Comparison of ENCODE assay signal across 8 mouse cellular contexts in genomic region chr10:45537334-45537733, GRCm38 (mm10). TPM values are rescaled to one million over a fixed set of nuclear protein-coding genes. Genes with fewer than 3 reads are reported as not detected.
A peak's percentile ranks its signal among the peaks of the same experiment; 100 is the strongest.
DNase-seq lines count a peak whose midpoint lies in the region; TF ChIP-seq lines count a peak whose summit lies in the region.
"Not testable (repeated sequence)": the region's sequence is repeated elsewhere in the genome, so short reads cannot be mapped to it uniquely, and the experiment has no call there.
"Had no signal": no experiment of that assay in that cellular context is flagged by ENCODE, and none has a peak within 500 bp of the region (broad histone marks: within the 10 kb centered on the region; RNA-seq: fewer than 3 reads in every experiment).

No protein-coding gene starts in this region.

- in situ Hi-C loops in ES-E14 (cut with MboI; ENCODE audit: low sequenced_read_pairs in 2 of 2, unreplicated experiment in 2 of 2) = not testable (repeated sequence)

- DNase-seq in ES-CJ7 (ENCODE audit: low read depth, low spot score) (peak; percentile 21), R1 (ENCODE audit: low read depth, low spot score) (peak; percentile 64), ZHBTc4 (ENCODE audit: low read depth, low spot score) (peak; percentile 37)
- not testable (repeated sequence) for DNase-seq in ES-E14 (ENCODE audit: low read depth, low spot score)

- not testable (repeated sequence) for H3K36me3 ChIP-seq in E14TG2a.4 (ENCODE audit: insufficient read depth, low read length); ES-E14 (ENCODE audit: control insufficient read depth, insufficient read depth, low read length, poor library complexity, severe bottlenecking)

- not testable (repeated sequence) for H3K27me3 ChIP-seq in E14TG2a.4 (ENCODE audit: insufficient read depth, low read length)

- not testable (repeated sequence) for TF ChIP-seq CTCF in E14TG2a.4 (conservative IDR thresholded peaks at IDR 0.05; ENCODE audit: low read length)

- not testable (repeated sequence) for H3K27ac ChIP-seq in ES-E14 (ENCODE audit: insufficient read depth, low read depth, low read length, poor library complexity, severe bottlenecking)

- 0 out of 2 replicates have a peak overlapping the region, but pooled peaks have one; percentile 24 for H3K9ac ChIP-seq in ES-E14 (ENCODE audit: insufficient read depth, low read depth, low read length, poor library complexity, severe bottlenecking)

- not testable (repeated sequence) for H3K4me1 ChIP-seq in E14TG2a.4 (replicated peaks; ENCODE audit: low read depth, low read length); ES-E14 (ENCODE audit: control insufficient read depth in 2 of 2, insufficient read depth in 2 of 2, low read length in 2 of 2, poor library complexity in 1 of 2)

- H3K9me3 ChIP-seq in E14TG2a.4 (ENCODE audit: low read length) = peaks cover 14% of the 10 kb centered on the region
- H3K9me3 ChIP-seq in ES-E14 (ENCODE audit: control insufficient read depth, insufficient read depth, low read depth, low read length) = not testable (repeated sequence)

- H3K4me3 ChIP-seq in E14TG2a.4 (replicated peaks; ENCODE audit: low read length) (peak overlapping the region; percentile 60), ES-E14 (ENCODE audit: insufficient read depth in 1 of 2, low read depth in 1 of 2, low read length in 2 of 2, poor library complexity in 1 of 2, severe bottlenecking in 1 of 2) (peak overlapping the region; percentile 17 to 31; a peak in 3 of 4 replicates)

TF ChIP-seq in ES-E14, 5 proteins besides CTCF, POLR2A, EP300 and RAD21:
- peak; percentile 87 for TF ChIP-seq MAFK (IDR thresholded peaks at IDR 0.05; ENCODE audit: insufficient read depth, low read depth, low read length)

RNA-seq across cellular contexts. Expression of gene Hace1, which starts 40.3 kb away (rescaled TPM):
- 14.5 and 16.9 TPM in 2 replicates for total RNA-seq in ES-E14 (2012; rRNA removed)

RNA-seq across cellular contexts. Expression of gene Lin28b, which starts 51.1 kb away (rescaled TPM):
- 26.9 and 30.1 TPM in 2 replicates for total RNA-seq in ES-E14 (2012; rRNA removed)
- total RNA-seq: adrenal gland, adult 2 months; adrenal gland, postnatal 14 days; MEL had no signal
